Mouse (Mus musculus) heart, postnatal 0 days (tissue): Measurements from ENCODE around the gene Nr2c2ap.

Experiments
- CTCF ChIP-seq: IDR thresholded peaks from 2 replicates; pipeline ENCODE4 v1.5.1; 2016; ENCODE audit warnings: antibody characterized with exemption, control low read depth, low read depth
- EP300 ChIP-seq: IDR thresholded peaks from 2 replicates; pipeline ENCODE4 v1.6.1; 2016; ENCODE audit warnings: antibody characterized with exemption, low read depth

- TF ChIP-seq CTCF: no peak
- TF ChIP-seq EP300: no peak
These were observed 52.1 kb downstream of the Nr2c2ap start for GRCm38 (mm10) chr8:70183194-70183593.
